Mouse (Mus musculus) erythroblast, embryonic 14.5 days (primary cell): ENCODE measurements around the gene Sema4a.

Experiments
- GATA1 ChIP-seq: IDR thresholded peaks from 2 replicates; pipeline ENCODE4 v1.6.1; 2012; ENCODE audit warnings: low read length, inconsistent platforms, mixed read lengths
- TAL1 ChIP-seq: IDR thresholded peaks from 3 replicates; pipeline ENCODE4 v1.6.1; 2012; ENCODE audit warnings: low read length, inconsistent platforms, mixed read lengths

DNA sequence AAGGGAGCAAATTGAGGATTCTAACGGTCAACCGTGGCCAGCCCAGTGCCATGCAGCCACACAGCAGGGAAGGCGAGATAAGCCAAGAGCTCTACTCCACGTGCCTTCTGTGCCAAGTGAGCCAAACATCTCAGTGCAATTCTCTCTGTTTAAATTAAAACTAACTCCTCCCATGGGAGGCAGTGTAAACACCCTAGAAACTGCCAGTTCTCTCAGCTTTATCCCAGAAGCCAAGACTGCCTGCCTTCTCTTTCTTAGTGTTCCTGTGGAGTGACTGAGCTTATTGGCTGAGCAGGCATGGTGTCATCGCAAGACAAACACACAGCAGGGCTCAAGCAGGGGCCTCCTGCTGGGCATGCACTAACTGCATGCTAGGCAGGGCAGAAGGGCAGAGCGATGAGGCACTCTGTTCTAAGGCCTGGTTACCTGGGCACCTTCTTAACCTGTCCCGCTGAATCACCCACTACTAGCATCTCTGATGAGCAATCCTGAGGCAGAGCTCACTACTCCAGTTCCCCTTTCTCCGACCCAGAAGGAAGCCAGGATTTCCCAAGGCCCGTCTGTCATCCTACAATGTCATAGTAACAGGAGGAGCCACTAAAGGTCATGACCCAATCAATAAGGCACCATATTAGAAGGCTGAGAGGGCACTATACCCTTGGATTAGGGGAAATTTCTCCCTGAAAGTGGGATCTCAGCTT lies 38.8 kb downstream of the Sema4a start:
- no peak for TF ChIP-seq GATA1
- no peak for TF ChIP-seq TAL1
